Mouse (Mus musculus): ENCODE data around the gene Dnhd1. TPM values are rescaled to one million over a fixed set of nuclear protein-coding genes. Genes with fewer than 3 reads are reported as not detected.

Dnhd1 gene
- total RNA-seq, 2 experiments from 2014 or later, result 7.1 to 7.6 TPM

DNA sequence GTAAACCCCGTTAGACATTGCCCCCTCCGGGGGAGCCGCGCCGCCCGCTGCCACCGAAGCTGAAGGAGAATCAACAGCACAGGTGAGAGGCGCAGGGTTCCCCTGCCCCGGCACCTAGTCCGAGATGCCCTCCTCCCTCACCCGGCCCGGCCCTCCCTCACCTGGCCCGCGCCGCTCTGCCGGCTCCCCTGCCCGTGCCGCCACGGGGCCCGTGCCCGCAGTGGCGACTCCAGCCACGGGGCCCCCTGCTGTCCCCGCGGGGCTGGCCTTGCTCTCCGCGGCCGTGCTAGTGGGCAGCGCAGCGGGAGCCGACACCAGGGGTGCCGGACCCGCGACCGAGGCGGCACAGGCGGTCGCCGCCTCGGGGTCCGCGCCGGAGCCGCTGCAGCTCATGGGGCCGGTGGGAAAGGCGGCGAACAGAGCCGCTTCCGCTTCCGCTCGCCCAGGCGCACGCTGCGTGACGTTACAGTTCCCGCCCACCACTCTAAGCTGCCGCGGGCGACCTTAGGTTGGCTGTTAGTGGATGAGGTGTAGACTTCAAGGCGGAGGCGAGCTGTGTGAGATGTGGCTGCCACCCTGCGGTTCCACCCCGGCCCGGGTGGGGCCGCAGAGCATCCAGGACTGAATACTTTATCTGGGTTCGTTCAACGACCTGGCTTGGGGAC is 93.4 kb downstream of the Dnhd1 start, which contains the start of gene Taf10:
TSS of gene Taf10 (minus strand) at position 436 of the 665 bp plus-strand sequence.
- Histone ChIP-seq H3K27ac (peak within 1 kb of the TSS; percentile 84), H3K4me3 (peak within 1 kb of the TSS; percentile 72)
- intact Hi-C loops (cut with DNase I), result loop anchor here (2.0 kb wide), 1 partner anchor 67 kb away; the partner anchor contains the start of gene Mrpl17
- peak; percentile 41 for TF ChIP-seq CTCF (IDR thresholded peaks at IDR 0.05)
- peak; percentile 87 to 88 for DNase-seq (ENCODE audit: extremely low spot score in 1 of 2, low spot score in 2 of 2)

DNA sequence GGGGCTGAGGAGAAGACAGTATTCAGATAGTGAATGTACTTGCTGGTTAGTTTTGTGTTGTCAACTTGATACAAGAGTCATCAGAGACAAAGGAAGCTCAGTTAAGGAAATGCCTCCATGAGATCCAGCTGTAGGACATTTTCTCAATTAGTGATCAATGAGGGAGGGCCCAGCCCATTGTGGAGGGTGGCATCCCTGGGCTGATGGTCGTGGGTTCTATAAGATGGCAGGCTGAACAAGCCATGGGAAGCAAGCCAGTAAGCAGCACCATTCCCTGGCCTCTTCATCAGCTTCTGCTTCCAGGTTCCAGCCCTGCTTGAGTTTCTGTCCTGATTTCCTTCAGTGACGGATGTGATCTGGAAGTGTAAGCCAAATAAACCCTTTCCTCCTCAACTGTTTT is 97.1 kb downstream of the Dnhd1 start:
- Histone ChIP-seq H3K4me3 (no peak overlapping the region), H3K27ac (no peak overlapping the region)
- TF ChIP-seq CTCF (IDR thresholded peaks at IDR 0.05), result no peak
- intact Hi-C loops (cut with DNase I), result loop anchor here (5.0 kb wide), 2 partner anchors 40 to 110 kb away; partner anchors contain the start of gene Dchs1
- no peak for DNase-seq (ENCODE audit: extremely low spot score in 1 of 2, low spot score in 2 of 2)

DNA sequence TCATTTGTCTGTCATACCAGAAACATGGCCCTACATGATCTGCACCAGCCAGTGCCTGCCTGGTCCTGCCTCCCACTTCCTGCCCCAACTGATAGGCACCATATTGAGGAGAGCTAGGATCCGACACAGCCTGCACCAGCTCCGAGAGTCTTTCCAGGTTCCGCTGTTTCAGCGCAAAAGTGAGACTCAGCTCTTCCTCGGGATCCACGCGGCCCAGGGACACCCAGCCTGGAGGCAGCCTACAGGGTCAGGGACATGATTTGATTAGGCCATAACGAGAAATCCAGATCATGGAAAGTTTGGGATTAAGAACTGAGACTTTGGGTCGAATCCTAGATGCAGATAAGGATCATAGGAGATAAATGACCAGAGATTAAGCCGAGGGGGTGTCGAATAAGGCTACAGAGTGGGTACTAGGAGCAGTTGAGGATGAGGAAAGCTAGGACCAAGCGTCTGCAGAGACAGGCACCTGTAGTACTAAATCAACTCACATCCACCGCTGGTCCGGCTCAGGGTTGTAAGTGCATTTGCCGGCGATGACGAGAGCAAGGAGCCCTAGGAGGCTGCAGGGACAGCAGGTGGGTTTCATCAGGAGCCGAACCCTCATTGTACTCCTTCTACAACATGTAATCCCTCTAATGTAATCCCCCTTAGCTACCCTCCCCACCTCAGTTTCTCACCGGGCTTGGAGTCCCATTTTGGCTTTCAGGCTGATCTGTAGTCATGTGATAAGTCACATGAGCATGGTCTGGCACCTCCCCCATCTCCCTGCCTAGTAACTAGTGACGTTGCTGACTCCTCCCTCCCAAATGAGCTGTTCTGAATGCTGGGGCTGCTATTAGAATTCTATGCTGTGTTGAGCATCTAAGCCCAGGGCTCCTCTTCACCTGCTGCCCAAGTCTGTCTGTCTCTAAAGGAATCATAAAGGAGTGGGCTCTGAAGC is 101.1 kb downstream of the Dnhd1 start, which contains the start of gene Tpp1:
TSS of gene Tpp1 (minus strand) at position 745 of the 943 bp plus-strand sequence.
- intact Hi-C loops (cut with DNase I), result loop anchor here (2.0 kb wide), 1 partner anchor 59 kb away; the partner anchor contains the start of gene Mrpl17
- H3K27ac ChIP-seq, result peak within 1 kb of the TSS; percentile 96
- no peak for TF ChIP-seq CTCF (IDR thresholded peaks at IDR 0.05)
- H3K4me3 ChIP-seq, result peak within 1 kb of the TSS; percentile 93
- peak; percentile 91 to 92 for DNase-seq (ENCODE audit: extremely low spot score in 1 of 2, low spot score in 2 of 2)

GRCm38 (mm10) chr7:105752716-105753115 is 102.1 kb downstream of the Dnhd1 start:
- Histone ChIP-seq H3K27ac (peak overlapping the region; percentile 96), H3K4me3 (no peak overlapping the region)
- no peak; the same call in 1 of the 2 replicates for TF ChIP-seq CTCF (IDR thresholded peaks at IDR 0.05)
- DNase-seq (ENCODE audit: extremely low spot score in 1 of 2, low spot score in 2 of 2), result no peak
- intact Hi-C loops (cut with DNase I), result loop anchor here (2.0 kb wide), 1 partner anchor 58 kb away; the partner anchor contains the start of gene Mrpl17

DNA sequence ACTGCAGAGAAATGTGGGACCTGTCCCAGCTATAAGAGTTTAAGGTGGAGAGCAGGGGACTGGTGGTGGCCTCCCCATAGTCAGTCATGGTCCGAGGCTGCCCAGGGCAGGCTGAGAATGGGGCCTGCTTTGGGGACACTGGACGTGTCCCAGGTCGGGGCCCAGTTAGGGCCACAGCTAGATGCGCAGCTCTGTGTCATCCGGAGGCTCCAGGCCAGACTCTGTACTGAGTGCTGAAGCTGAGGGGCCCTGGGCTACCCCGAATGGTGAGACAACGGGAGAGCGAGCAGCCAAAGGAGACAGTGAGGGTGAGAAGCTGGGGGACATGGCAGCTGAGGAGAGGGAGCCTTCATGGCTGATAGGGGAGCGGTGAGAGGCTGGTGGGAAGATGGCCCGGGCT is 102.7 kb downstream of the Dnhd1 start:
- intact Hi-C loops (cut with DNase I), result loop anchor here (2.0 kb wide), 1 partner anchor 58 kb away; the partner anchor contains the start of gene Mrpl17
- Histone ChIP-seq H3K27ac (no peak overlapping the region), H3K4me3 (no peak overlapping the region)
- TF ChIP-seq CTCF (IDR thresholded peaks at IDR 0.05), result no peak
- no peak for DNase-seq (ENCODE audit: extremely low spot score in 1 of 2, low spot score in 2 of 2)

DNA sequence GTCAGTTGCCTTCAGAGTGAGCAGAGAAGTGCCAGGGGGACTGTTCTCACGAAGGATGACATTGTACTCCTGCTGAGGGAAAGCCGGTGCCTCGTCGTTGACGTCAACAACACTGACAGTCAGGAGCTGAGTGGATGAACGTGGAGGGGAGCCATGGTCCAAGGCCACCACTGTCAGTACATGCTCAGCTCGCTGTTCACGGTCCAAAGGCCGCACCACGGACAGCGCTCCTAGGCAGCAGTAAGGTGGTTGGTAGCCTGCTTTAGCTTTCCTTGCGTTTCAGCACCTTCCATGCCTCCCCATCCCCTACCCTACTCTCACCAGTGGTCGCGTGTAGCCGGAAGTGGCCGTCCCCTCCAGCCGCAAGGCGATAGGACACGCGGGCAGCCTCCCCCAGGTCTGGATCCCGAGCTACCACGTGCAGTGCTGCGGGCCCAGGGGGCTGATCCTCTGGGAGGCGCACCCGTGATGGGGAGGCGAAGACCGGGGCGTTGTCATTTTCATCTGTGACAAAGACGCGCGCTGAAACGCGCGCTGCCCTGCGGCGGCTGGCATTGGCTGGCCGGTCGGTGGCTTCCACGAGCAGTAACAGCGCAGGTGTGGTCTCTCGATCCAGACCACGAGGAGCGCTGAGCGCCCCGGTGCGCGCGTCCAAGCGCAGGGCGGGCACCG is 111.3 kb downstream of the Dnhd1 start:
- Histone ChIP-seq H3K4me3 (peak overlapping the region; percentile 39), H3K27ac (no peak overlapping the region)
- no peak for DNase-seq (ENCODE audit: extremely low spot score in 1 of 2, low spot score in 2 of 2)
- no peak for TF ChIP-seq CTCF (IDR thresholded peaks at IDR 0.05)
- intact Hi-C loops (cut with DNase I), result no loop called here

DNA sequence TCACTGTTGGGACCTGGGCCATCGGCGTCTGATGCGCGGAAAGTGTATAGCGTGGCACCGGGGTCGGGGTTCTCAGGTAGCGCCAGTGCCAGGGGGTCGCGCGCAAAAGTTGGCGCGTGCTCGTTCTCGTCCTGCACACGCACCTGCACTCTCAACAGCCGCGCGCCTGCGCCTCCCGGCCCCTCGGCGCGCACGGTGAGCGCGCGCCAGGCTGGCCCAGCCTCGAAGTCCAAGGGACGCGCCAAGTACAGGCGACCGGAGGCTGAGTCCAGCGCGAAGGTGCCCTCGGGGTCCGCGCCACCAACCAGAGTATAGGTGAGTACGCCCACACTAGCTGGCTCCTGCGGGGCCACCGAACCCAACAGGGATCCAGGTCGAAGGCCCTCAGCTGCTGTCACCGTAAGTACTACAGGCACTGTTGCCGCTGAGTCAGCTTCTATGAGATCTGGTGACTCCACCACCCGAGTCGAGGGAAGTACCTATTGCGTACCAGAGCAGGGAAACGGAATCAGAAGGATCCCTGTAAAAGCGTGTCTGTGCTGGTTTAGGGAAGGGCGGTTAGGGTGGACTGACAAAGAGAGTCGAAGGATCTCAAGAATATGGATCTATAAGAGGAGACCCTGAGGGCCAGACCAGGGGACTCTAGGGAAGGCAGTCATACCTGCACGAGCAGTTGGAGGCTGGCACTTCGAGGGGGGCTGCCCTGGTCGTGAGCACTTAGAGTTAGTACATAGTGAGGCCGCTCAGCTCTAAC is 112.1 kb downstream of the Dnhd1 start:
- no peak for DNase-seq (ENCODE audit: extremely low spot score in 1 of 2, low spot score in 2 of 2)
- H3K27ac ChIP-seq, result no peak overlapping the region
- intact Hi-C loops (cut with DNase I), result no loop called here
- H3K4me3 ChIP-seq, result peak overlapping the region; percentile 39
- TF ChIP-seq CTCF (IDR thresholded peaks at IDR 0.05), result no peak

GRCm38 (mm10) chr7:105764331-105764730 is 113.7 kb downstream of the Dnhd1 start:
- intact Hi-C loops (cut with DNase I), result no loop called here
- no peak for DNase-seq (ENCODE audit: extremely low spot score in 1 of 2, low spot score in 2 of 2)
- no peak overlapping the region for H3K27ac ChIP-seq
- H3K4me3 ChIP-seq, result no peak overlapping the region
- no peak for TF ChIP-seq CTCF (IDR thresholded peaks at IDR 0.05)

- no peak for DNase-seq (ENCODE audit: extremely low spot score in 1 of 2, low spot score in 2 of 2)
- intact Hi-C loops (cut with DNase I), result no loop called here
- TF ChIP-seq CTCF (IDR thresholded peaks at IDR 0.05), result no peak
- Histone ChIP-seq H3K4me3 (no peak overlapping the region), H3K27ac (no peak overlapping the region)
Measured at GRCm38 (mm10) chr7:105767729-105768165, 117.1 kb downstream of the Dnhd1 start.

DNA sequence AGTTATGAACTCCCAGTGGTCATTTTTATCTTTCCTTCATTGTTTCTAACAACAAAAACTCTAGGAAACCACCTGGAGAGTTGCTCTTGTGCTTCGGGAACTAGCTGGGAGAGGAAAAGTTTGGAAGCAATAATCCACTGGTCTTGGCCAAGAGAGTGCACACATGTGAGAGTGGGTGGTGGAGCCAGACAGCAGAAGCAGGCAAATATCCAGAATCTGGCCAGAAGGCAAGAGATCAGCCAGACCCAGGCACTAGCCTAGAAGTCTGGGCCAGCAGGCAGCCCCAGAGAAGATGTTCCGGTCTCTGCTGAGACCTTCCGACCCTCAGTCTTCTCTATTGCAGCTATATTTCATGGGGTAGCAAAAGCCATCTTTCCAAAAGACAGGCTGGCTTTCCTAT is 119.3 kb downstream of the Dnhd1 start:
- intact Hi-C loops (cut with DNase I), result no loop called here
- no peak for DNase-seq (ENCODE audit: extremely low spot score in 1 of 2, low spot score in 2 of 2)
- no peak overlapping the region for H3K27ac ChIP-seq
- H3K4me3 ChIP-seq, result no peak overlapping the region
- no peak for TF ChIP-seq CTCF (IDR thresholded peaks at IDR 0.05)

Other genes starting within 250 kb of the Dnhd1 start
- 1 to 10 TPM in 1 of 2 experiments, under 1 TPM in 1; 0.98 to 1.1 TPM for gene Cnga4, start 246.3 kb upstream of the Dnhd1 start, total RNA-seq (2021)
- gene Cckbr, start 225.1 kb upstream of the Dnhd1 start, total RNA-seq (2021), result 10 to 100 TPM; 64.9 to 65.5 TPM
- gene Cavin3, start 168.5 kb upstream of the Dnhd1 start, total RNA-seq (2021), result 10 to 100 TPM; 17.9 to 18.7 TPM
- 100 to 1,000 TPM in 1 of 2 experiments, 10 to 100 TPM in 1; 96.9 to 107 TPM for gene Smpd1, start 96.5 kb upstream of the Dnhd1 start, total RNA-seq (2021)
- 100 to 1,000 TPM; 440 to 458 TPM for gene Apbb1, start 69.2 kb upstream of the Dnhd1 start, total RNA-seq (2021)
- under 1 TPM; 0.30 to 0.68 TPM for gene Hpx, start 50.7 kb upstream of the Dnhd1 start, total RNA-seq (2021)
- gene Trim3, start 17.3 kb upstream of the Dnhd1 start, total RNA-seq (2021), result 100 to 1,000 TPM; 151 to 165 TPM
- 10 to 100 TPM; 67.8 to 76.8 TPM for gene Timm10b, start 10.8 kb upstream of the Dnhd1 start, total RNA-seq (2021)
- 100 to 1,000 TPM in 1 of 2 experiments, 10 to 100 TPM in 1; 93.3 to 109 TPM for gene Arfip2, start 10.4 kb upstream of the Dnhd1 start, total RNA-seq (2021)
- gene Gm45799, start 10.3 kb upstream of the Dnhd1 start, total RNA-seq (2021), result 10 to 100 TPM; 11.4 to 18.8 TPM
- 10 to 100 TPM; 67.4 to 73.5 TPM for gene Ilk, start 85.8 kb downstream of the Dnhd1 start, total RNA-seq (2021)
- gene Rrp8, start 86.6 kb downstream of the Dnhd1 start, total RNA-seq (2021), result 10 to 100 TPM; 12.3 to 13.5 TPM
- 100 to 1,000 TPM; 110 to 111 TPM for gene Taf10, start 93.5 kb downstream of the Dnhd1 start, total RNA-seq (2021)
- 10 to 100 TPM; 68.2 to 68.4 TPM for gene Tpp1, start 101.4 kb downstream of the Dnhd1 start, total RNA-seq (2021)
- gene Dchs1, start 136.8 kb downstream of the Dnhd1 start, total RNA-seq (2021), result 10 to 100 TPM; 10.1 to 10.9 TPM
- gene Mrpl17, start 160.3 kb downstream of the Dnhd1 start, total RNA-seq (2021), result 100 to 1,000 TPM in 1 of 2 experiments, 10 to 100 TPM in 1; 97.3 to 101 TPM